Comparison of ENCODE assay signal across 8 mouse cellular contexts in genomic region chr14:72983456-72983855, GRCm38 (mm10).
DNase-seq lines count a peak whose midpoint lies in the region; ATAC-seq and TF ChIP-seq lines count a peak whose summit lies in the region.

No protein-coding gene starts in this region.

- no peaks in the 10 kb centered on the region for H3K36me3 ChIP-seq in embryonic facial prominence, embryonic 12.5 days
- no peaks in the 10 kb centered on the region for H3K36me3 ChIP-seq in heart, adult 2 months (ENCODE audit: control insufficient read depth, insufficient read depth, low read length)
- H3K36me3 ChIP-seq in kidney, adult 2 months (ENCODE audit: control insufficient read depth, insufficient read depth, low read length) = no peaks in the 10 kb centered on the region
- no peaks in the 10 kb centered on the region for H3K36me3 ChIP-seq in limb, embryonic 11.5 days (ENCODE audit: control insufficient read depth, insufficient read depth, low read length)
- H3K36me3 ChIP-seq in midbrain, embryonic 14.5 days (ENCODE audit: control insufficient read depth, insufficient read depth, low read length) = no peaks in the 10 kb centered on the region
- no peaks in the 10 kb centered on the region for H3K36me3 ChIP-seq in spleen, adult 2 months (ENCODE audit: control insufficient read depth, insufficient read depth, low read length)

- DNase-seq in 3T3-L1 (ENCODE audit: low read depth, low spot score) = peak; percentile 95
- peak; percentile 76 for DNase-seq in adrenal gland, postnatal 25 days
- DNase-seq in heart, adult 2 months = peak; percentile 75 to 85
- DNase-seq in kidney, adult 2 months = peak; percentile 85
- DNase-seq in limb, embryonic 11.5 days (ENCODE audit: low spot score) = peak; percentile 80
- DNase-seq in midbrain, embryonic 14.5 days = peak; percentile 95
- DNase-seq in spleen, adult 2 months (ENCODE audit: low read depth in 1 of 2, low spot score in 2 of 2) = peak; percentile 29 to 67

- 11% methylated on average over 11 of the region's 11 CpGs for WGBS in embryonic facial prominence, embryonic 12.5 days
- WGBS in heart, adult 2 months = 8% methylated on average over 11 of the region's 11 CpGs
- 6% methylated on average over 11 of the region's 11 CpGs for WGBS in kidney, adult 2 months
- 15% methylated on average over 11 of the region's 11 CpGs for WGBS in limb, embryonic 11.5 days
- 8% methylated on average over 11 of the region's 11 CpGs for WGBS in midbrain, embryonic 14.5 days
- 27% methylated on average over 11 of the region's 11 CpGs for WGBS in spleen, adult 2 months

- TF ChIP-seq CTCF in heart, adult 2 months (IDR thresholded peaks at IDR 0.05) = peak; percentile 90
- TF ChIP-seq CTCF in kidney, adult 2 months (conservative IDR thresholded peaks at IDR 0.05; ENCODE audit: insufficient read depth, insufficient read length, low read depth, low read length) = peak; percentile 82
- TF ChIP-seq CTCF in spleen, adult 2 months (IDR thresholded peaks at IDR 0.05; ENCODE audit: extremely low read depth, insufficient read depth, insufficient read length, insufficient replicate concordance) = peak; percentile 58; the same call in 1 of the 2 replicates

- no peaks in the 10 kb centered on the region for H3K79me2 ChIP-seq in heart, adult 2 months (replicated peaks; ENCODE audit: control insufficient read depth, insufficient read depth, low read length)

- intact Hi-C loops in heart, adult 2 months (cut with DNase I) = loop anchor here (1.0 to 5.0 kb wide), 2 partner anchors 274 to 406 kb away; no protein-coding TSS in a partner anchor

- no peak for TF ChIP-seq POLR2A in heart, adult 2 months (IDR thresholded peaks at IDR 0.05; ENCODE audit: insufficient read depth, low read depth, low read length)
- no peak for TF ChIP-seq POLR2A in kidney, adult 2 months (IDR thresholded peaks at IDR 0.05; ENCODE audit: low read depth, low read length)
- no peak for TF ChIP-seq POLR2A in spleen, adult 2 months (IDR thresholded peaks at IDR 0.05; ENCODE audit: low read depth, low read length)

- peak overlapping the region; percentile 10; the same call in 1 of the 2 replicates for H3K4me2 ChIP-seq in embryonic facial prominence, embryonic 12.5 days (replicated peaks)
- H3K4me2 ChIP-seq in limb, embryonic 11.5 days (ENCODE audit: low read depth, severe bottlenecking) = no peak overlapping the region; the same call in 1 of the 2 replicates
- peak overlapping the region; percentile 49 for H3K4me2 ChIP-seq in midbrain, embryonic 14.5 days (ENCODE audit: low read length)

- H3K27me3 ChIP-seq in embryonic facial prominence, embryonic 12.5 days = no peaks in the 10 kb centered on the region
- H3K27me3 ChIP-seq in heart, adult 2 months (ENCODE audit: control insufficient read depth, insufficient read depth, low read length) = no peaks in the 10 kb centered on the region
- no peaks in the 10 kb centered on the region; the same call in 1 of the 2 replicates for H3K27me3 ChIP-seq in kidney, adult 2 months (replicated peaks; ENCODE audit: control insufficient read depth, insufficient read depth, low read length)
- no peaks in the 10 kb centered on the region for H3K27me3 ChIP-seq in limb, embryonic 11.5 days (ENCODE audit: control insufficient read depth, insufficient read depth, low read length)
- H3K27me3 ChIP-seq in midbrain, embryonic 14.5 days (ENCODE audit: control insufficient read depth, insufficient read depth, low read length) = no peaks in the 10 kb centered on the region
- no peaks in the 10 kb centered on the region; the same call in 1 of the 2 replicates for H3K27me3 ChIP-seq in spleen, adult 2 months (ENCODE audit: control insufficient read depth, insufficient read depth, low read length)

- no peak for ATAC-seq in embryonic facial prominence, embryonic 12.5 days (ENCODE audit: insufficient number of reproducible peaks, insufficient read depth, low FRiP score, low TSS enrichment)
- peak; percentile 44; the same call in 1 of the 2 replicates for ATAC-seq in limb, embryonic 11.5 days (ENCODE audit: insufficient number of reproducible peaks, low FRiP score, low TSS enrichment, low read depth)
- peak; percentile 86 for ATAC-seq in midbrain, embryonic 14.5 days (ENCODE audit: low FRiP score, low TSS enrichment)

- H3K9me3 ChIP-seq in embryonic facial prominence, embryonic 12.5 days = no peaks in the 10 kb centered on the region
- H3K9me3 ChIP-seq in limb, embryonic 11.5 days (ENCODE audit: control insufficient read depth, low read length) = no peaks in the 10 kb centered on the region
- no peaks in the 10 kb centered on the region for H3K9me3 ChIP-seq in midbrain, embryonic 14.5 days (ENCODE audit: control insufficient read depth, low read length)

- H3K9ac ChIP-seq in embryonic facial prominence, embryonic 12.5 days = no peak overlapping the region
- no peak overlapping the region for H3K9ac ChIP-seq in heart, adult 2 months (ENCODE audit: low read depth, low read length)
- no peak overlapping the region for H3K9ac ChIP-seq in limb, embryonic 11.5 days (ENCODE audit: low read length)
- H3K9ac ChIP-seq in midbrain, embryonic 14.5 days (replicated peaks; ENCODE audit: low read length) = peak overlapping the region; percentile 27

- H3K4me3 ChIP-seq in embryonic facial prominence, embryonic 12.5 days = no peak overlapping the region
- peak overlapping the region; percentile 15 for H3K4me3 ChIP-seq in heart, adult 2 months
- H3K4me3 ChIP-seq in kidney, adult 2 months (ENCODE audit: insufficient read depth, low read depth, low read length) = no peak overlapping the region
- no peak overlapping the region for H3K4me3 ChIP-seq in limb, embryonic 11.5 days (ENCODE audit: low read depth, low read length)
- H3K4me3 ChIP-seq in midbrain, embryonic 14.5 days (replicated peaks; ENCODE audit: low read depth, low read length) = peak overlapping the region; percentile 12; the same call in 1 of the 2 replicates
- H3K4me3 ChIP-seq in spleen, adult 2 months (ENCODE audit: extremely low read depth, insufficient read depth, insufficient read length) = no peak overlapping the region

- H3K4me1 ChIP-seq in embryonic facial prominence, embryonic 12.5 days = no peaks in the 10 kb centered on the region
- peaks cover 3% of the 10 kb centered on the region for H3K4me1 ChIP-seq in heart, adult 2 months (ENCODE audit: control insufficient read depth, insufficient read depth, low read length)
- H3K4me1 ChIP-seq in kidney, adult 2 months (ENCODE audit: control insufficient read depth, insufficient read depth, low read length) = peaks cover 5% of the 10 kb centered on the region
- no peaks in the 10 kb centered on the region for H3K4me1 ChIP-seq in limb, embryonic 11.5 days (ENCODE audit: control insufficient read depth, insufficient read depth, low read length)
- H3K4me1 ChIP-seq in midbrain, embryonic 14.5 days (ENCODE audit: control insufficient read depth, insufficient read depth, low read length) = 0 out of 2 replicates have a peak, but pooled peaks cover 2% of the 10 kb centered on the region
- no peaks in the 10 kb centered on the region for H3K4me1 ChIP-seq in spleen, adult 2 months (ENCODE audit: control insufficient read depth, insufficient read depth, insufficient read length)

- no peak overlapping the region for H3K27ac ChIP-seq in embryonic facial prominence, embryonic 12.5 days
- peak overlapping the region; percentile 59 for H3K27ac ChIP-seq in heart, adult 2 months
- H3K27ac ChIP-seq in kidney, adult 2 months (ENCODE audit: insufficient read depth, low read depth, low read length) = no peak overlapping the region
- H3K27ac ChIP-seq in limb, embryonic 11.5 days (replicated peaks; ENCODE audit: low read depth, low read length) = no peak overlapping the region
- H3K27ac ChIP-seq in midbrain, embryonic 14.5 days (replicated peaks; ENCODE audit: low read depth, low read length) = peak overlapping the region; percentile 57
- H3K27ac ChIP-seq in spleen, adult 2 months (ENCODE audit: insufficient read depth, low read length) = no peak overlapping the region

- TF ChIP-seq EP300 in heart, adult 2 months (IDR thresholded peaks at IDR 0.05; ENCODE audit: insufficient read depth, low read depth, low read length) = peak; percentile 62; the same call in 1 of the 2 replicates

Comparison
In these comparisons a context has a peak if more than half of its experiments do, and no peak if none do; other contexts are left out.
1. H3K27ac ChIP-seq: peak in heart, adult 2 months (single experiment) and midbrain, embryonic 14.5 days (single experiment); none in embryonic facial prominence, embryonic 12.5 days (single experiment), kidney, adult 2 months (single experiment), limb, embryonic 11.5 days (single experiment) and spleen, adult 2 months (single experiment).
2. H3K4me3 ChIP-seq: peak in heart, adult 2 months (single experiment) and midbrain, embryonic 14.5 days (single experiment); none in embryonic facial prominence, embryonic 12.5 days (single experiment), kidney, adult 2 months (single experiment), limb, embryonic 11.5 days (single experiment) and spleen, adult 2 months (single experiment).
3. Peak in every context shown above with its lines, with median percentiles within 50 percentile points of each other: DNase-seq and CTCF ChIP-seq.